Mouse (Mus musculus) forebrain, embryonic 11.5 days (tissue): ENCODE results near the gene Il34. TPM values are rescaled to one million over a fixed set of nuclear protein-coding genes. Genes with fewer than 3 reads are reported as not detected.
A peak's percentile ranks its signal among the peaks of the same experiment; 100 is the strongest.

Experiments used
- ATAC-seq: fragments of 200-750 bp; cut with Nextera tagmentation; replicated peaks from 2 replicates; pipeline ENCODE4 v1.8.0; 2017; ENCODE audit warnings: moderate TSS enrichment; ENCODE audit not compliant: low FRiP score
- DNase-seq: peaks from one replicate; pipeline ENCODE4 v3.0.0-alpha.2; 2017; ENCODE audit warnings: low spot score
- H3K27ac ChIP-seq: fragments of 300-500 bp; sonication (generic); 2 replicates; pipeline ENCODE4 v1.5.1; 2014; ENCODE audit warnings: low read depth, low read length
- H3K27me3 ChIP-seq: fragments of 300-500 bp; sonication (generic); 2 replicates; pipeline ENCODE4 v1.6.1; 2014; ENCODE audit warnings: mild to moderate bottlenecking, low read length, mixed read lengths; ENCODE audit not compliant: control insufficient read depth, insufficient read depth
- H3K36me3 ChIP-seq: fragments of 300-500 bp; sonication (generic); 2 replicates; pipeline ENCODE4 v1.6.1; 2014; ENCODE audit warnings: mild to moderate bottlenecking, low read length, moderate library complexity, mixed read lengths; ENCODE audit not compliant: control insufficient read depth, insufficient read depth
- H3K4me1 ChIP-seq: fragments of 300-500 bp; sonication (generic); replicated peaks from 2 replicates; pipeline ENCODE4 v1.6.1; 2014; ENCODE audit warnings: low read length, mixed read lengths; ENCODE audit not compliant: control insufficient read depth, insufficient read depth
- H3K4me2 ChIP-seq: fragments of 300-500 bp; sonication (generic); 2 replicates; pipeline ENCODE4 v1.6.1; 2014; ENCODE audit warnings: low read depth, mild to moderate bottlenecking, low read length, moderate library complexity, mixed read lengths; ENCODE audit not compliant: severe bottlenecking
- H3K4me3 ChIP-seq: fragments of 300-500 bp; sonication (generic); 2 replicates; pipeline ENCODE4 v1.5.1; 2014; ENCODE audit warnings: low read depth, low read length
- H3K9ac ChIP-seq: fragments of 300-500 bp; sonication (generic); 2 replicates; pipeline ENCODE4 v1.6.1; 2014; ENCODE audit warnings: low read length
- H3K9me3 ChIP-seq: fragments of 300-500 bp; sonication (generic); 2 replicates; pipeline ENCODE4 v1.6.1; 2016; ENCODE audit warnings: low read length, mixed read lengths; ENCODE audit not compliant: control insufficient read depth
- WGBS: fragments of 180-500 bp; shearing (Covaris S2); extraction: QIAGEN DNeasy Blood & Tissue Kit; methylation state at CpG from one replicate; pipeline ENCODE4 v1.1.7; 2014; 5-methylcytosine and 5-hydroxymethylcytosine counted together
- polyA plus RNA-seq: library from polyadenylated mRNA; unstranded; fragments of >200 nt; fragmentation: Nextera tagmentation; extraction: Ambion mirVana; gene quantifications from 2 replicates; pipeline ENCODE4 v1.2.1, GENCODE M21; 2014

Gene Il34
- polyA plus RNA-seq, 1 experiment from 2014 or later, result 0.29 TPM

- H3K4me1 ChIP-seq, result no peaks in the 10 kb centered on the region
These were observed 44.5 kb downstream of the Il34 start for GRCm38 (mm10) chr8:110761185-110761584.

GRCm38 (mm10) chr8:110760280-110760940 lies 45.3 kb downstream of the Il34 start:
- WGBS, result 74% methylated on average over 7 of the region's 7 CpGs
- Histone ChIP-seq H3K27ac (no peak overlapping the region), H3K9me3 (no peaks in the 10 kb centered on the region), H3K36me3 (no peaks in the 10 kb centered on the region), H3K4me2 (no peak overlapping the region), H3K4me3 (no peak overlapping the region), H3K27me3 (no peaks in the 10 kb centered on the region), H3K9ac (no peak overlapping the region), H3K4me1 (no peaks in the 10 kb centered on the region)
- no peak for DNase-seq
- ATAC-seq, result no peak

More at GRCm38 (mm10) chr8:110761185-110761584, 44.5 kb downstream of the Il34 start:
- Histone ChIP-seq H3K27ac (no peak overlapping the region), H3K9ac (no peak overlapping the region), H3K4me2 (no peak overlapping the region), H3K9me3 (no peaks in the 10 kb centered on the region), H3K36me3 (no peaks in the 10 kb centered on the region), H3K27me3 (no peaks in the 10 kb centered on the region), H3K4me3 (no peak overlapping the region)
- ATAC-seq (no peak), DNase-seq (no peak)
- 61% methylated on average over 5 of the region's 5 CpGs for WGBS

- no peak for ATAC-seq
- H3K4me1 ChIP-seq, result no peaks in the 10 kb centered on the region
- no peak overlapping the region for H3K4me3 ChIP-seq
- no peak overlapping the region for H3K4me2 ChIP-seq
- H3K27me3 ChIP-seq, result no peaks in the 10 kb centered on the region
- no peak overlapping the region for H3K27ac ChIP-seq
- DNase-seq, result no peak
- H3K9ac ChIP-seq, result no peak overlapping the region
- no peaks in the 10 kb centered on the region for H3K36me3 ChIP-seq
- 89% methylated on average over 5 of the region's 5 CpGs for WGBS
- H3K9me3 ChIP-seq, result no peaks in the 10 kb centered on the region
These were observed 49.5 kb downstream of the Il34 start for GRCm38 (mm10) chr8:110756196-110756595.

- Histone ChIP-seq H3K27ac (no peak overlapping the region), H3K4me2 (no peak overlapping the region), H3K27me3 (no peaks in the 10 kb centered on the region), H3K9me3 (no peaks in the 10 kb centered on the region), H3K4me1 (no peaks in the 10 kb centered on the region), H3K36me3 (no peaks in the 10 kb centered on the region), H3K4me3 (no peak overlapping the region), H3K9ac (no peak overlapping the region)
- no peak for DNase-seq
- WGBS, result 58% methylated on average over 15 of the region's 15 CpGs
- no peak for ATAC-seq
These were observed 50.1 kb downstream of the Il34 start for GRCm38 (mm10) chr8:110755511-110756170.

- WGBS, result 58% methylated on average over 4 of the region's 4 CpGs
These were observed 51.0 kb downstream of the Il34 start for GRCm38 (mm10) chr8:110754713-110755112.

GRCm38 (mm10) chr8:110751490-110751889 lies 54.2 kb downstream of the Il34 start:
- H3K27ac ChIP-seq, result no peak overlapping the region
- ATAC-seq (no peak), DNase-seq (no peak)
- no peaks in the 10 kb centered on the region for H3K27me3 ChIP-seq
- H3K4me2 ChIP-seq, result no peak overlapping the region
- no peaks in the 10 kb centered on the region for H3K36me3 ChIP-seq
- no peak overlapping the region for H3K4me3 ChIP-seq
- no peak overlapping the region for H3K9ac ChIP-seq
- WGBS, result 80% methylated on average over 5 of the region's 5 CpGs
- H3K9me3 ChIP-seq, result no peaks in the 10 kb centered on the region
- no peaks in the 10 kb centered on the region for H3K4me1 ChIP-seq

More at GRCm38 (mm10) chr8:110754713-110755112, 51.0 kb downstream of the Il34 start:
- DNase-seq (no peak), ATAC-seq (no peak)
- H3K9ac ChIP-seq, result no peak overlapping the region
- no peaks in the 10 kb centered on the region for H3K9me3 ChIP-seq
- H3K27me3 ChIP-seq, result no peaks in the 10 kb centered on the region
- H3K36me3 ChIP-seq, result no peaks in the 10 kb centered on the region
- H3K4me2 ChIP-seq, result no peak overlapping the region
- H3K27ac ChIP-seq, result no peak overlapping the region
- H3K4me1 ChIP-seq, result no peaks in the 10 kb centered on the region
- H3K4me3 ChIP-seq, result no peak overlapping the region

GRCm38 (mm10) chr8:110750269-110750668 lies 55.5 kb downstream of the Il34 start:
- Histone ChIP-seq H3K27me3 (no peaks in the 10 kb centered on the region), H3K4me2 (no peak overlapping the region), H3K9ac (no peak overlapping the region), H3K4me3 (no peak overlapping the region), H3K4me1 (no peaks in the 10 kb centered on the region), H3K36me3 (no peaks in the 10 kb centered on the region), H3K27ac (no peak overlapping the region), H3K9me3 (no peaks in the 10 kb centered on the region)
- DNase-seq (no peak), ATAC-seq (no peak)
- WGBS, result 56% methylated on average over 13 of the region's 13 CpGs

- no peak overlapping the region for H3K4me3 ChIP-seq
- 58% methylated on average over 10 of the region's 10 CpGs for WGBS
- H3K9ac ChIP-seq, result no peak overlapping the region
- DNase-seq, result no peak
- H3K36me3 ChIP-seq, result no peaks in the 10 kb centered on the region
- no peaks in the 10 kb centered on the region for H3K9me3 ChIP-seq
- H3K4me2 ChIP-seq, result no peak overlapping the region
- 0 out of 2 replicates have a peak, but pooled peaks have one; percentile 27 for ATAC-seq
- H3K4me1 ChIP-seq, result no peaks in the 10 kb centered on the region
- H3K27ac ChIP-seq, result no peak overlapping the region
- H3K27me3 ChIP-seq, result no peaks in the 10 kb centered on the region
These were observed 56.1 kb downstream of the Il34 start for GRCm38 (mm10) chr8:110749500-110750170.
